Mouse (Mus musculus) thymus, postnatal 36 days (tissue): ENCODE results near the gene Kmt5b.

Source experiments
- DNase-seq, 2 experiments: peaks; one replicate each; pipeline ENCODE4 v3.0.0; 2022; ENCODE audit warnings: mixed read lengths in 2 of 2

Gene Kmt5b

GRCm38 (mm10) chr19:3767276-3767780, at the start of gene Kmt5b:
TSS of gene Kmt5b (plus strand) at chr19:3767421.
- no peak for DNase-seq

- peak; percentile 62 to 63 for DNase-seq
Observed at GRCm38 (mm10) chr19:3718481-3719361, 48.5 kb upstream of the Kmt5b start.

DNA sequence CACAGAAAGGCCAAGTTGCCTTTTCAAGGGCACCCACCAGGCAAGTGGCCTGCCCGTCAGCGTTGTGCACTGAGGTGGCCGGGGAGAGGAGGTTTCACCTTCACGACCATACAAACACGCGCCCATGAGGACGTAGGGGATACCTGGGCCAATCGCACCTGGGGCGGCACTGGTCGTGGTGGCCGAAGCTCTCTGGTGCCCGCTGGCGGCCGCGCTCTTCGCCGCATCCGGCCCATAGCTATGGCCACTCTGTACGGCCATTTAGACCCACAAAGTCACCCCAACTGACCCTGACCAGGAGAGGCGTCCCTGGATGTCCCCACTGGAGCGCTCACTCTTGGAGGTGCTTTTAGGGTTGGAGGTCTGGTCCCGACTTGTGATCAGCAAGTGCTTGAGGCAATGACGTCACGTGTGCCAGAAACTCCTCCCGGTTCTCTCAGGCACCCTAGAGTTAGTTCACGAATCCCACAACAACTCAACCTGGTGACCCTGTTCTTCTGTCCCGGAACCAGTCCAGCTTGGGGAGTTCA, 47.8 kb upstream of the Kmt5b start:
- DNase-seq, result peak; percentile 37 to 43

- DNase-seq, result no peak
Observed at GRCm38 (mm10) chr19:3723170-3723569, 44.1 kb upstream of the Kmt5b start.

DNA sequence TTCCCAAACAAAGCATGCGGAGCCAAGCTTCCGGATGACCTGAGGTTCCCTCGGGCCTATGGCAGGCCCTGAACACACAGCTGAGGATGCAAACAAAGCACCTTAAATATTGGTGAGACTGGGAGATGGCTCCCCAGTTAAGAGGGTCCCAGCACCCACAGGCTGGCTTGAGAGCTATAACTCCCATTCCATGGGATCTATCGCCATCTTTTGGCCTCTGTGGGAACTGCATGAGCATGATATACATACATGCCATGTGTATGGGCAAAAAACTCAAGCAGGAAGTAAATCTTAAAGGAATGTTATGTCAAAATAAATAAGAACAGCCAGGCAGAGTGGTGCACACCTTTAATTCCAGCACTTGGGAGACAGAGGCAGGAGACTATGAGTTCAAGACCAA, 43.3 kb upstream of the Kmt5b start:
- peak; percentile 41 to 53 for DNase-seq

DNA sequence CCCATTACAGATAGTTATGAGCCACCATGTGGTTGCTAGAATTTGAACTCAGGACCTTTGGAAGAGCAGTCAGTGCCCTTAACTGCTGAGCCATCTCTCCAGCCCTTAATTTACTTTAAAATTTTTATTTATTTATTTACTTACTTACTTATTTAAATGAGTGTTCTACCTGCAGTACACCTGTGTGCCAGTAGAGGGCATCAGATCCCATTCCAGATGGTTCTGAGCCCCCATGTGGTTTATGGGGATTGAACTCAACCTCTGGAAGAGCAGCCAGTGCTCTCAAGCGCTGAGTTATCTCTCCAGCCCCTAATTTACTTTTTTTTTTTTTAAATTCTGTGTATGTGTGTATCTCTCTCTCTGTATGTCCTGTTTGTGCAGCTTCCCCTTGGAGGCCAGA, 42.4 kb upstream of the Kmt5b start:
- DNase-seq, result peak; percentile 64

GRCm38 (mm10) chr19:3728901-3729300, 38.3 kb upstream of the Kmt5b start:
- DNase-seq, result no peak

- peak; percentile 24 to 35 for DNase-seq
Observed at GRCm38 (mm10) chr19:3730781-3731646, 36.2 kb upstream of the Kmt5b start.

- no peak for DNase-seq
Observed at GRCm38 (mm10) chr19:3736001-3736400, 31.2 kb upstream of the Kmt5b start.

GRCm38 (mm10) chr19:3739650-3740049, 27.6 kb upstream of the Kmt5b start:
- DNase-seq, result no peak

- DNase-seq, result no peak
Observed at GRCm38 (mm10) chr19:3742716-3743115, 24.5 kb upstream of the Kmt5b start.

DNA sequence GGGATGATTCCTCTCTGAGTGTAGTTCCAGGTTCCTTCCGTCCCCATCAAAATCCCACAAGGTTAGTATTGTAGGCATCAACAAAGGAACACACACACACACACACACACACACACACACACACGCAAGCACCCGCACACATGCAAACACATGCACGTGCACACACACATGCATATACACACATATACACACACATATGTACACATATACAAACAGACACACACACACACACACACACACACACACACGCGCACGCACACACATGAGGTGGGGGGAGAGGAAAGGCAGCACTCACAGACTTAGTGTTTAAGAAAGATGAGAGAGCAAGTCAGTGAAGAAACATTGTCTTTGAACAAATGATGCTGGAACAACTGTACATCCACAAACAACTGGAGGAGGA, 23.9 kb upstream of the Kmt5b start:
- DNase-seq, result no peak

GRCm38 (mm10) chr19:3743851-3744512, 23.2 kb upstream of the Kmt5b start:
- DNase-seq, result peak; percentile 65 to 68

DNA sequence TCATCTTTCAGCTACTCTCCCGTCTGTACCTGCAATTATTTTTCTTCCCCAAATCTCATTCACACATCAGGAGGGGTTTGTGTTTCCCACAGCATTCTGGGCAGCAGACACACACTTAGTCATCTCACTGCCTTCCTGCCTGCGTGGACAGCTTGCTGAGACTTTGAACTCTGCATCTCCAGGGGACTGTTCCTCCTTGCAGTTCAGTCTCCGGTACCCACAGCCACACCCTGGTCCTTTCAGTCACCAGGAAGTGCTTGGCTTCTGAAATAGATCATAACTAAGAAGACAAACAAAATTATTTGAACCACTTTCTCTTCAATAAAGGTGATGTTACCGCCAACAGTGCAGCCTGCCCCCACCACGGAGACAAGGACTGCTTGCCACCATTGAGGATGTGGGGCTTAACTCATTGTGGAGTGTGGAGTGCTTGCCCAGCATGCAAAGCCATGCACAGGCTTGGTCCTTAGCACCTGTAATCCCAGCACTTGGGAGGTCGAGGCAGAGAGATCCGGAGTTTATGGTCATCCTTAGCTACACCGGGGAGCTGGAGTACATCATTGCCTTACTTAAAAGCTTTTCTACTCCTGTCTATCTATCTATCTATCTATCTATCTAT, 14.5 kb upstream of the Kmt5b start:
- DNase-seq, result no peak

DNA sequence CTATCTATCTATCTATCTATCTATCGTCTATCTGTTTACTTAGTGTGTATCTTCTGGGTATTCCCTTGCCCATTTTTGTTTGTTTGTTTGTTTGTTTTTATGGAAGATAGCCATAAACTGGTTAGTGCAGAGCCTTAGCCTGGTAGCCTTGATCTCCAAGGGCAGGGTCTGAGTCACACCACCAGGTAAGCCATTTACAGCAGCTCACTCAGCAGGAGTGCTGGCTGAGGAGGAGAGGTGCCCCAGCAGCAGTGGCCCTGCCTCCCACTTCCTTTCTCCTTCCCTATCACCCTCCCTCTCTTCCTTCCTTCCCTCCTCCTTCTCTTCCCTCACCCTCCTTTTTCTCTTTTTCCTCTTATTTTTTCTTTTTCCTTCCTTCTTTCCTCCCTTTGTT, 14.0 kb upstream of the Kmt5b start:
- no peak for DNase-seq

DNA sequence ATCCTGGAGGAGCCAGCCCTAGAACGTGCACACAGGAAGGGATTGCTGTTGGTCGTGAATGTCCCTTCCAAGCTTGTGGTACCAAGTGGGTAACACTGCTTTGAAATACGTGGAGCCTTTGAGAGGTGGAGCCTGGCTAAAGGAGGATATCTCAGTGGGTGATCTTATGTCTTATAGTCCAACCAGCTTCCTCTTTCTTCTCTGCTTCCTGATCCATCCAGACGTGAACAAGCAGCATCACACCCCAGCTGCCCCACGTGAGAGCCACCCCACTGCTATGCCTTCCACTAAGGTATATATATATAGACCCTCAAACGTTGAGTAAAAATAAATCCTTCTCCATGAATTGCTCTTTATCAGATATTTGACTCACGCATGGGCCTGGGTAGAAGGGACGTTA, 13.5 kb upstream of the Kmt5b start:
- DNase-seq, result no peak

GRCm38 (mm10) chr19:3757861-3758260, 9.4 kb upstream of the Kmt5b start:
- DNase-seq, result no peak

GRCm38 (mm10) chr19:3765221-3765820, 1.9 kb upstream of the Kmt5b start:
- no peak for DNase-seq

GRCm38 (mm10) chr19:3766378-3766777, 843 bp upstream of the Kmt5b start:
- no peak for DNase-seq

DNA sequence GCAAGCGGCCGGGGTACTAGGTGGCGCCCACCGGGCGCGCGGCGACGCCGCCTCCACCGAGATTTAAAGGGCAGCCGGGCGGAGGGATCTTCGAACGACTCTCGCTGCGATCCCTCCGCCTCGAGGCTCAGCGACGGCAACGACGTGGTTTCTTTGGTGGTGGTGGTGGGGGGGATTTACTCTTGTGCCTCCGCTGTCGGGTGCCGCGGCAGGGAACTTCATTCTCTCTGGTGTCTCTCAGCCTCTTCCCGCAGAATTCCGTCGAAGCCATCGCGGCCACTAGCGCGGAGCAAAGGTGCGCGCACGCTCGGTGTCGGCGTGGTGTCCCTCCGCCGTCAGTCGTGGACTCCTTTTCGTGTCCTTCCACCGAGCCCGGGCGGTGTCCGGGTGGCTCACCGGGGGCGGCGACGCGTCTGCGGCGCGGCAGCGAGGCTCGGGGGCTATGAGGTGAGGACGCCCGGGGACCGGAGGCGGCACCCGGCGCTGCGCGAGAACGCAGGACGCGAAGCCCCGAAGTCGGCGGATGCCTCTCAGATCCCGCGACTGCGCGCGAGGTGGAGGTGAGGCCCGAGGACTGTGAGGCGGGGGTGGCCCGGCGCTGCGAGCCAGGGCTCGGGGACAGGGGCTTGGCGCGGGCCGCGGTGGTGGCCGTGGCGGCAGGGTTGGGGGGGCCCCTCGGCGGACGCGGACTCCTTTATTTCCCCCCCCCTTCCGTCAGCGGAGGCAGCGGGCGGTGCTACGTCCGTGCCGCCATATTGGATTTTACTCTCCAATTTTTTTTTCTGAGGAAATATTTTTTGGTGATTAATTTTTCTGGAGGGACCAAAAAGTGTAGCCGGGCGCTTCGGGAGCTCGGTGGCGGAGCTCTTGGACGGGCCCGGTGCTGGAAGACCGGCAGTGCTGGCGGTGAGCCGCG, 818 bp downstream of the Kmt5b start:
- DNase-seq, result peak; percentile 87
